Mouse (Mus musculus) monocyte, adult 2 months (primary cell): ENCODE data around the gene Tfrc.

Source experiments
- DNase-seq, 2 experiments: peaks; one replicate each; pipeline ENCODE4 v3.0.0; 2022; ENCODE audit warnings: low spot score in 2 of 2, low read depth in 1 of 2

Gene Tfrc

GRCm38 (mm10) chr16:32608712-32609400, at the start of gene Tfrc:
TSS of gene Tfrc (plus strand) at chr16:32608920.
- peak; percentile 74 to 76 for DNase-seq

- DNase-seq: no peak
Measured at GRCm38 (mm10) chr16:32559493-32559892, 49.2 kb upstream of the Tfrc start.

GRCm38 (mm10) chr16:32563056-32563793, 45.5 kb upstream of the Tfrc start:
- DNase-seq: no peak

GRCm38 (mm10) chr16:32567282-32567681, 41.4 kb upstream of the Tfrc start:
- no peak for DNase-seq

- no peak for DNase-seq
Measured at GRCm38 (mm10) chr16:32568401-32568800, 40.3 kb upstream of the Tfrc start.

- DNase-seq: no peak
Measured at GRCm38 (mm10) chr16:32570042-32570441, 38.7 kb upstream of the Tfrc start.

GRCm38 (mm10) chr16:32572528-32572927, 36.2 kb upstream of the Tfrc start:
- no peak for DNase-seq

GRCm38 (mm10) chr16:32586482-32586881, 22.2 kb upstream of the Tfrc start:
- no peak for DNase-seq

GRCm38 (mm10) chr16:32588568-32588967, 20.2 kb upstream of the Tfrc start:
- no peak for DNase-seq

- no peak for DNase-seq
Measured at GRCm38 (mm10) chr16:32591521-32591920, 17.2 kb upstream of the Tfrc start.

- no peak for DNase-seq
Measured at GRCm38 (mm10) chr16:32593283-32593805, 15.4 kb upstream of the Tfrc start.

- DNase-seq: no peak
Measured at GRCm38 (mm10) chr16:32593916-32594315, 14.8 kb upstream of the Tfrc start.

GRCm38 (mm10) chr16:32594701-32595100, 14.0 kb upstream of the Tfrc start:
- no peak for DNase-seq

GRCm38 (mm10) chr16:32595142-32595855, 13.4 kb upstream of the Tfrc start:
- DNase-seq: peak; percentile 41 to 49

- DNase-seq: no peak
Measured at GRCm38 (mm10) chr16:32597909-32598381, 10.8 kb upstream of the Tfrc start.

GRCm38 (mm10) chr16:32599151-32599550, 9.6 kb upstream of the Tfrc start:
- DNase-seq: no peak

GRCm38 (mm10) chr16:32602193-32602685, 6.5 kb upstream of the Tfrc start:
- no peak for DNase-seq

- no peak for DNase-seq
Measured at GRCm38 (mm10) chr16:32607562-32608343, 967 bp upstream of the Tfrc start.

GRCm38 (mm10) chr16:32608344-32608711, 392 bp upstream of the Tfrc start:
- no peak for DNase-seq

- no peak for DNase-seq
Measured at GRCm38 (mm10) chr16:32609401-32609779, 670 bp downstream of the Tfrc start.
